In genomic region chr6:30805053-30805752, GRCm38 (mm10) we compare ENCODE assay signal across 8 mouse cellular contexts.
DNase-seq lines count a peak whose midpoint lies in the region; ATAC-seq and TF ChIP-seq lines count a peak whose summit lies in the region.

No protein-coding gene starts in this region.

- no peak for ATAC-seq in midbrain, embryonic 11.5 days (ENCODE audit: low FRiP score)
- peak; percentile 55; the same call in 1 of the 2 replicates for ATAC-seq in hindbrain, embryonic 15.5 days (ENCODE audit: low FRiP score, low read depth)
- no peak; the same call in 1 of the 2 replicates for ATAC-seq in liver, embryonic 11.5 days (replicated peaks; ENCODE audit: low FRiP score)

- H3K4me1 ChIP-seq in midbrain, embryonic 10.5 days, result no peaks in the 10 kb centered on the region
- no peaks in the 10 kb centered on the region for H3K4me1 ChIP-seq in midbrain, embryonic 11.5 days (ENCODE audit: control insufficient read depth, insufficient read depth, low read length)
- H3K4me1 ChIP-seq in hindbrain, embryonic 15.5 days (replicated peaks), result no peaks in the 10 kb centered on the region
- H3K4me1 ChIP-seq in liver, embryonic 11.5 days (replicated peaks; ENCODE audit: control insufficient read depth, insufficient read depth, low read length), result no peaks in the 10 kb centered on the region
- no peaks in the 10 kb centered on the region; the same call in 1 of the 2 replicates for H3K4me1 ChIP-seq in thymus, adult 2 months (replicated peaks; ENCODE audit: control insufficient read depth, insufficient read depth, low read length)

- no peak for TF ChIP-seq CTCF in thymus, adult 2 months (IDR thresholded peaks at IDR 0.05; ENCODE audit: borderline replicate concordance, control insufficient read depth, extremely low read depth, insufficient read depth, low read length, poor library complexity)

- 0 out of 2 replicates have a peak overlapping the region, but pooled peaks have one; percentile 1 for H3K27ac ChIP-seq in midbrain, embryonic 10.5 days (replicated peaks)
- H3K27ac ChIP-seq in midbrain, embryonic 11.5 days (ENCODE audit: low read depth, low read length), result no peak overlapping the region
- no peak overlapping the region for H3K27ac ChIP-seq in hindbrain, embryonic 15.5 days (replicated peaks)
- H3K27ac ChIP-seq in liver, embryonic 11.5 days (ENCODE audit: low read depth, low read length), result no peak overlapping the region
- no peak overlapping the region for H3K27ac ChIP-seq in thymus, adult 2 months (ENCODE audit: control insufficient read depth, insufficient read depth, low read length)

- H3K27me3 ChIP-seq in midbrain, embryonic 10.5 days (ENCODE audit: low read depth, poor library complexity, severe bottlenecking), result no peaks in the 10 kb centered on the region
- no peaks in the 10 kb centered on the region for H3K27me3 ChIP-seq in midbrain, embryonic 11.5 days (ENCODE audit: control insufficient read depth, insufficient read depth, low read length)
- no peaks in the 10 kb centered on the region for H3K27me3 ChIP-seq in hindbrain, embryonic 15.5 days
- no peaks in the 10 kb centered on the region for H3K27me3 ChIP-seq in splenic B cell, adult 2 months (ENCODE audit: control insufficient read depth, insufficient read depth, low read length, poor library complexity, severe bottlenecking)
- H3K27me3 ChIP-seq in liver, embryonic 11.5 days (replicated peaks; ENCODE audit: control insufficient read depth, insufficient read depth, low read length), result no peaks in the 10 kb centered on the region
- no peaks in the 10 kb centered on the region for H3K27me3 ChIP-seq in thymus, adult 2 months (ENCODE audit: control insufficient read depth, insufficient read depth, low read length)

- no peak overlapping the region for H3K4me3 ChIP-seq in midbrain, embryonic 10.5 days
- no peak overlapping the region for H3K4me3 ChIP-seq in midbrain, embryonic 11.5 days (ENCODE audit: low read depth, low read length)
- H3K4me3 ChIP-seq in hindbrain, embryonic 15.5 days, result no peak overlapping the region
- no peak overlapping the region for H3K4me3 ChIP-seq in liver, embryonic 11.5 days (ENCODE audit: low read depth, low read length)
- H3K4me3 ChIP-seq in thymus, adult 2 months (ENCODE audit: control insufficient read depth, insufficient read depth, low read length), result no peak overlapping the region

- no peak overlapping the region for H3K9ac ChIP-seq in midbrain, embryonic 11.5 days (ENCODE audit: low read length)
- no peak overlapping the region for H3K9ac ChIP-seq in hindbrain, embryonic 15.5 days
- no peak overlapping the region for H3K9ac ChIP-seq in liver, embryonic 11.5 days (ENCODE audit: low read depth, low read length)

- peaks cover 44% of the 10 kb centered on the region for H3K36me3 ChIP-seq in midbrain, embryonic 10.5 days
- H3K36me3 ChIP-seq in midbrain, embryonic 11.5 days (ENCODE audit: control insufficient read depth, insufficient read depth, low read length), result peaks cover 13% of the 10 kb centered on the region
- peaks cover 22% of the 10 kb centered on the region for H3K36me3 ChIP-seq in hindbrain, embryonic 15.5 days
- peaks cover 7% of the 10 kb centered on the region for H3K36me3 ChIP-seq in splenic B cell, adult 2 months (ENCODE audit: control insufficient read depth, insufficient read depth, low read length, poor library complexity, severe bottlenecking)
- peaks cover 6% of the 10 kb centered on the region for H3K36me3 ChIP-seq in liver, embryonic 11.5 days (ENCODE audit: control insufficient read depth, insufficient read depth, low read length)
- H3K36me3 ChIP-seq in thymus, adult 2 months (ENCODE audit: control insufficient read depth, insufficient read depth, low read length), result peaks cover 4% of the 10 kb centered on the region; the same call in 1 of the 2 replicates

- WGBS in midbrain, embryonic 10.5 days, result 93% methylated on average over 5 of the region's 5 CpGs
- 96% methylated on average over 5 of the region's 5 CpGs for WGBS in midbrain, embryonic 11.5 days
- WGBS in hindbrain, embryonic 15.5 days, result 94% methylated on average over 5 of the region's 5 CpGs
- 91% methylated on average over 5 of the region's 5 CpGs for WGBS in liver, embryonic 11.5 days
- WGBS in thymus, adult 2 months, result 95% methylated on average over 5 of the region's 5 CpGs

- no peak overlapping the region for H3K4me2 ChIP-seq in midbrain, embryonic 11.5 days
- H3K4me2 ChIP-seq in hindbrain, embryonic 15.5 days, result no peak overlapping the region
- no peak overlapping the region for H3K4me2 ChIP-seq in liver, embryonic 11.5 days

- no peaks in the 10 kb centered on the region for H3K9me3 ChIP-seq in midbrain, embryonic 10.5 days (replicated peaks)
- no peaks in the 10 kb centered on the region for H3K9me3 ChIP-seq in midbrain, embryonic 11.5 days (ENCODE audit: control insufficient read depth, low read length)
- no peaks in the 10 kb centered on the region for H3K9me3 ChIP-seq in hindbrain, embryonic 15.5 days
- no peaks in the 10 kb centered on the region for H3K9me3 ChIP-seq in liver, embryonic 11.5 days (ENCODE audit: control insufficient read depth, low read length)

- DNase-seq in gastrocnemius, postnatal 10 days, result peak; percentile 6
- no peak for DNase-seq in gastrocnemius, postnatal 25 days
- no peak for DNase-seq in midbrain, embryonic 10.5 days (ENCODE audit: low spot score)
- DNase-seq in midbrain, embryonic 11.5 days (ENCODE audit: low spot score, missing footprints), result no peak
- DNase-seq in splenic B cell, adult 2 months (ENCODE audit: low read depth, low spot score), result peak; percentile 5
- no peak for DNase-seq in liver, embryonic 11.5 days (ENCODE audit: low spot score)
- no peak for DNase-seq in thymus, adult 2 months

- no peak for TF ChIP-seq POLR2A in thymus, adult 2 months (IDR thresholded peaks at IDR 0.05; ENCODE audit: control insufficient read depth, extremely low read depth, insufficient read depth, low read length, poor library complexity)

Comparison
In these comparisons a context has a peak if more than half of its experiments do, and no peak if none do; other contexts are left out.
1. DNase-seq: peak in gastrocnemius, postnatal 10 days (single experiment) and splenic B cell, adult 2 months (single experiment); none in gastrocnemius, postnatal 25 days (single experiment), midbrain, embryonic 10.5 days (single experiment), midbrain, embryonic 11.5 days (single experiment), liver, embryonic 11.5 days (single experiment) and thymus, adult 2 months (single experiment).